Mouse (Mus musculus): ENCODE measurements around the gene Zfp366. TPM values are rescaled to one million over a fixed set of nuclear protein-coding genes. Genes with fewer than 3 reads are reported as not detected.

Zfp366 gene
- total RNA-seq (2023) = under 1 TPM in 1 of 2 experiments, not detected in 1; 0.07 TPM

DNA sequence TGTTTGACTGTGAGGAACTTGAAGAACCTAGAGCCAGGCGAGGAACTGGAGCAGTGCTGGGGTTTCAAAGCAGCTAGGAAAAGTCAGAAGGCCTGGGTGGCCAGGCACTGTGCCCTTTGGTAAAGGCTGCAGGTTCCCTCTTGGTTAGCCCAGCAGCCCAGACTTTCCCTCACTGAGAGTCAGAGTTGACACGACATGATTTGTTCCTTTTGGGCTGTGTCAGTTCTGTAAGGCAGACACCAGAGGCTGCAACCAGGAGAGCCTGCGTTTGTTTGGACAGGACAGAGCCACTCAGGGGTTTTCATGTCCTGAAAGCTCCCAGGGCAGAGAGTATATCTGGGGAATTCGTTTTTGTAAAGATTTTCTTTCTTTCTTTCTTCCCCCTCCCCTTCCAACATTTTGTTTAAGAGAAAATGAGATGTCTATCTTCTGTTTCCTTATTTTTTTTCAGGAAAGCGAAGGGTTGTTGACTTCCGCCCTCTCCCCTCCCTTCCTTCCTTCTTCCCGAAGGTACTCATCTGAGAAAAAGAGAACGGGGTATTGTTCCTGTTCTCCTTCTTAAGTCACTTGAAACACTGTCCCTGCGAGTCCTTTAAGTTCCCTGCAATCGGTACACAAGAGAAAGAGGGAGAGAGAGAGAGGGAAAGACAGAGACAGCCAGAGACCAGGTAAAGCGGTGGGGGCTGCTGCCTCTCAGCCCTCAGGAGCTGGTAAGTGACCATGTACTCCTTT, at the start of gene Zfp366:
Zfp366 (plus strand) TSS at position 669 of the 732 bp plus-strand sequence.

Other genes with a start within 250 kb of the Zfp366 start
- gene 1700024P04Rik, start 200.3 kb upstream of the Zfp366 start, total RNA-seq (2023) = not detected
- gene Ptcd2, start 159.9 kb downstream of the Zfp366 start, total RNA-seq (2023) = 10 to 100 TPM; 16.1 to 22.5 TPM
- gene Mrps27, start 160.0 kb downstream of the Zfp366 start, total RNA-seq (2023) = 1 to 10 TPM; 6.3 to 8.9 TPM